Mouse (Mus musculus) myocyte (in vitro differentiated cells): Measurements from ENCODE around the gene Cpa4.

Experiments
- CEBPB ChIP-seq: IDR thresholded peaks from 2 replicates; pipeline ENCODE4 v1.6.1; 2011; ENCODE audit warnings: mild to moderate bottlenecking, moderate library complexity; ENCODE audit not compliant: poor library complexity, insufficient read depth, severe bottlenecking
- E2F4 ChIP-seq: IDR thresholded peaks from one replicate; pipeline ENCODE4 v1.6.1; 2011; ENCODE audit warnings: mild to moderate bottlenecking, control low read depth, moderate library complexity; ENCODE audit not compliant: insufficient read depth
- MAX ChIP-seq: IDR thresholded peaks from one replicate; pipeline ENCODE4 v1.6.1; 2011; ENCODE audit warnings: low read depth, mild to moderate bottlenecking, control low read depth
- MYOG ChIP-seq, 3 experiments: IDR thresholded peaks; one replicate each; pipeline ENCODE4 v1.6.1; 2011; ENCODE audit warnings: control low read depth in 2 of 3, low read depth in 2 of 3, mild to moderate bottlenecking in 2 of 3; ENCODE audit not compliant: insufficient read length in 2 of 3, control insufficient read depth in 1 of 3, insufficient read depth in 1 of 3
- POLR2A ChIP-seq: IDR thresholded peaks from one replicate; pipeline ENCODE4 v1.6.1; 2011; ENCODE audit warnings: low read depth, mild to moderate bottlenecking, control low read depth, moderate library complexity; ENCODE audit not compliant: insufficient read length
- USF1 ChIP-seq: IDR thresholded peaks from one replicate; pipeline ENCODE4 v1.6.1; 2011; ENCODE audit warnings: low read depth, mild to moderate bottlenecking, control low read depth, moderate library complexity

- TF ChIP-seq POLR2A (no peak), CEBPB (no peak), E2F4 (no peak), USF1 (no peak), MAX (no peak), MYOG (IDR thresholded peaks at IDR 0.05; ENCODE audit: control insufficient read depth in 1 of 3, insufficient read depth in 1 of 3, insufficient read length in 2 of 3, low read depth in 2 of 3) (no peak)
Measured at GRCm38 (mm10) chr6:30629989-30630388, 61.8 kb downstream of the Cpa4 start.
